Mouse (Mus musculus): ENCODE measurements around the gene Klhl1.
"Not testable (repeated sequence)": the region's sequence is repeated elsewhere in the genome, so short reads cannot be mapped to it uniquely, and the experiment has no call there.

Gene Klhl1

GRCm38 (mm10) chr14:96518954-96519682, at the start of gene Klhl1:
Gene Klhl1, minus strand, starts transcription at chr14:96519102.
- DNase-seq = no peak

- DNase-seq = no peak
Observed at GRCm38 (mm10) chr14:96553668-96554067, 34.8 kb upstream of the Klhl1 start.

GRCm38 (mm10) chr14:96518151-96518953, 550 bp downstream of the Klhl1 start:
- no peak for DNase-seq

GRCm38 (mm10) chr14:96517727-96518126, 1.2 kb downstream of the Klhl1 start:
- DNase-seq = no peak

GRCm38 (mm10) chr14:96499936-96500335, 19.0 kb downstream of the Klhl1 start:
- DNase-seq = no peak

- DNase-seq = no peak
Observed at GRCm38 (mm10) chr14:96471812-96472211, 47.1 kb downstream of the Klhl1 start.

GRCm38 (mm10) chr14:96471336-96471735, 47.6 kb downstream of the Klhl1 start:
- no peak for DNase-seq

GRCm38 (mm10) chr14:96461756-96462155, 57.1 kb downstream of the Klhl1 start:
- DNase-seq = no peak

- no peak for DNase-seq
Observed at GRCm38 (mm10) chr14:96392032-96392737, 126.7 kb downstream of the Klhl1 start.

GRCm38 (mm10) chr14:96362727-96363126, 156.2 kb downstream of the Klhl1 start:
- no peak for DNase-seq

- no peak for DNase-seq
Observed at GRCm38 (mm10) chr14:96348220-96348619, 170.7 kb downstream of the Klhl1 start.

- no peak for DNase-seq
Observed at GRCm38 (mm10) chr14:96331069-96331468, 187.8 kb downstream of the Klhl1 start.

GRCm38 (mm10) chr14:96217805-96218441, 301.0 kb downstream of the Klhl1 start:
- no peak for DNase-seq

- not testable (repeated sequence) for DNase-seq
Observed at GRCm38 (mm10) chr14:96194795-96195194, 324.1 kb downstream of the Klhl1 start.

- no peak for DNase-seq
Observed at GRCm38 (mm10) chr14:96174546-96174945, 344.4 kb downstream of the Klhl1 start.

- DNase-seq = no peak
Observed at GRCm38 (mm10) chr14:96143137-96143536, 375.8 kb downstream of the Klhl1 start.

- no peak for DNase-seq
Observed at GRCm38 (mm10) chr14:96140246-96140645, 378.7 kb downstream of the Klhl1 start.

- no peak for DNase-seq
Observed at GRCm38 (mm10) chr14:96107396-96107795, 411.5 kb downstream of the Klhl1 start.

- no peak for DNase-seq
Observed at GRCm38 (mm10) chr14:96081681-96082207, 437.2 kb downstream of the Klhl1 start.

- no peak for DNase-seq
Observed at GRCm38 (mm10) chr14:96065884-96066283, 453.0 kb downstream of the Klhl1 start.

Data from cerebellum, adult 11-12 months (tissue).